Mouse (Mus musculus) spleen, adult 2 months (tissue): ENCODE data around the gene 4930442H23Rik. TPM values are rescaled to one million over a fixed set of nuclear protein-coding genes. Genes with fewer than 3 reads are reported as not detected.

Source experiments
- DNase-seq, 2 experiments: peaks; one replicate each; pipeline versions ENCODE4 v3.0.0 to v3.0.0-alpha.2; 2012 to 2021; ENCODE audit warnings: low spot score in 2 of 2, low read depth in 1 of 2
- H3K27ac ChIP-seq: fragments of 200-500 bp; 2 replicates; pipeline ENCODE4 v1.5.1; 2012; ENCODE audit warnings: low read length, inconsistent platforms; ENCODE audit not compliant: insufficient read depth
- H3K27me3 ChIP-seq: fragments of 200-500 bp; 2 replicates; pipeline ENCODE4 v1.6.1; 2012; ENCODE audit warnings: mild to moderate bottlenecking, moderate library complexity, low read length, inconsistent platforms; ENCODE audit not compliant: control insufficient read depth, insufficient read depth
- H3K36me3 ChIP-seq: fragments of 200-500 bp; 2 replicates; pipeline ENCODE4 v1.6.1; 2012; ENCODE audit warnings: mild to moderate bottlenecking, low read length, inconsistent platforms; ENCODE audit not compliant: control insufficient read depth, insufficient read depth
- H3K4me1 ChIP-seq: fragments of 200-500 bp; 2 replicates; pipeline ENCODE4 v1.6.1; 2011; ENCODE audit warnings: inconsistent platforms; ENCODE audit not compliant: control insufficient read depth, insufficient read depth, insufficient read length
- H3K4me3 ChIP-seq: fragments of 200-500 bp; 2 replicates; pipeline ENCODE4 v1.5.1; 2011; ENCODE audit warnings: mild to moderate bottlenecking, inconsistent platforms; ENCODE audit not compliant: insufficient read depth, insufficient read length; ENCODE audit errors: extremely low read depth
- CTCF ChIP-seq: fragments of 200-500 bp; IDR thresholded peaks from 2 replicates; pipeline ENCODE4 v1.5.1; 2011; ENCODE audit warnings: mild to moderate bottlenecking, inconsistent platforms; ENCODE audit not compliant: insufficient read depth, insufficient read length, insufficient replicate concordance; ENCODE audit errors: extremely low read depth
- POLR2A ChIP-seq: fragments of 200-500 bp; IDR thresholded peaks from 2 replicates; pipeline ENCODE4 v1.6.1; 2011; ENCODE audit warnings: low read depth, low read length, inconsistent platforms
- WGBS: fragments of 180-500 bp; shearing (Covaris S2); methylation state at CpG from one replicate; pipeline ENCODE4 v1.1.7; 2018; 5-methylcytosine and 5-hydroxymethylcytosine counted together
- polyA plus RNA-seq: library from polyadenylated mRNA; depleted of rRNA; stranded (reverse); fragments of >200 nt; gene quantifications from 2 replicates; pipeline ENCODE4 v1.2.3, GENCODE M21; 2012

The 4930442H23Rik gene
- polyA plus RNA-seq, 1 experiment, result not detected

DNA sequence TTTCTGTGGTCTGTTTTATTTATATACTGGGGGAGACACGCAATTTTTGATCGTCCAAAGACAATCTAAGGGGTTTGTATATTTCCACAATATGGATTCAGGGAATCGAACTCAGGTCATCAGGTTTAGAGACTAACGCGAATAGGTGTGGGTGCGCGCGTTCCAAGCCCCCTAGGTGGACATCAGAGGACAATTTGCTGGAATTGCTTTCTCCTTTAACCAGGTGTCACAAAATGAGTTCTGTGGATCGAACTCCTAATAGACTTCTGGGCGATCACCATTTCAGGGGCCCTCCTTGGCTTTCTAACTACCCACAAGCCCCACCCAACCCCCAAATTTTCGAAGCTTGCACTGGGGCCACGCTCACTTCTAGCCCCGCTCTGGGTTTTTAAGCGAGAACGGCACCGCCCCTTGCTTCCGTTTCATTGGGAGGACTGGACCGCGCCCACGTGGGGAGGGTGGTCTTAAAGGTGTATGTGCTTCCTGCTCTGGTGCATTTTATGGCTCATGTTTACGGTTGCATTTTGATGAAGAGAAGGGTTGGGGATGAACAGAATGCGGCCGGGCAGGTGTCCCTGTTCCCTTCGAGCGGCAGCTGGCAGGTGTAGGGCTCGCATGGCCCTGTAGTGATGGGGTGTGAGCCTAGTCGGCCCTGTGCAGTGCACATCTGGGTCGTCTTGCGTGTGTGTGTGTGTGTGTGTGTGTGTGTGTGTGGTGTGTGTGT is 15.0 kb downstream of the 4930442H23Rik start:
- Histone ChIP-seq H3K4me3 (peak overlapping the region; percentile 67), H3K36me3 (peaks cover 2% of the 10 kb centered on the region), H3K4me1 (peaks cover 10% of the 10 kb centered on the region; the same call in 1 of the 2 replicates), H3K27me3 (no peaks in the 10 kb centered on the region), H3K27ac (peak overlapping the region; percentile 97)
- TF ChIP-seq CTCF, result no peak
- TF ChIP-seq POLR2A, result peak; percentile 4
- WGBS, result under 1% methylated on average over 29 of the region's 29 CpGs
- DNase-seq, result peak; percentile 77 to 91

GRCm38 (mm10) chr10:81168087-81168431 is 15.6 kb downstream of the 4930442H23Rik start:
- peak overlapping the region; percentile 67 for H3K4me3 ChIP-seq
- H3K27ac ChIP-seq, result peak overlapping the region; percentile 97
- peaks cover 7% of the 10 kb centered on the region; the same call in 1 of the 2 replicates for H3K4me1 ChIP-seq
- no peak for TF ChIP-seq CTCF
- TF ChIP-seq POLR2A, result no peak
- WGBS, result 1% methylated on average over 5 of the region's 5 CpGs
- peaks cover 5% of the 10 kb centered on the region for H3K36me3 ChIP-seq
- H3K27me3 ChIP-seq, result no peaks in the 10 kb centered on the region
- no peak for DNase-seq

GRCm38 (mm10) chr10:81167200-81168086 is 16.2 kb downstream of the 4930442H23Rik start, which contains the start of gene Pias4:
Pias4 (minus strand) TSS chr10:81167923.
- under 1% methylated on average over 61 of the region's 64 CpGs for WGBS
- peak; percentile 99 to 100 for DNase-seq
- Histone ChIP-seq H3K4me1 (peaks cover 10% of the 10 kb centered on the region; the same call in 1 of the 2 replicates), H3K27me3 (no peaks in the 10 kb centered on the region), H3K36me3 (peaks cover 5% of the 10 kb centered on the region), H3K27ac (peak within 1 kb of the TSS; percentile 97), H3K4me3 (peak within 1 kb of the TSS; percentile 83)
- no peak for TF ChIP-seq CTCF
- TF ChIP-seq POLR2A, result peak; percentile 72

DNA sequence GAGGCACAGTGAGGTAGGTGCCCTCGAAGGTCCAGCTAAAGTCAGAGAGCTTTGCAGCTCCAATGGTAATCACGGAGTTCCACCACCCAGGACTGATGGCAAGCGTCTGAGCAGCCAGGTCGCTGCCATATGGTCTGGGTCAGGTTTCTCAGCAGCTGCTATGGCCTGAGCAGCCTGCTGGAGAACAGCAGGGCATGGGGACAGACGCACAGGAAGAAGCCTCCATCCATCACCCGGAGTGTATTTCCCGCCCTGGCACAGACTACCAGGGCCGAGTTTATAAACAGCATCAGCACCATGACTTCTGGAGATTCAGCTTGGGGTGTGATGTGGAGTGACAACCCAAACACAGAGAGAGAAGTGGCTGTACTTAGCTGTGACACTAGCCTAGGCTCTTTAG is 18.5 kb downstream of the 4930442H23Rik start:
- Histone ChIP-seq H3K4me3 (no peak overlapping the region), H3K36me3 (peaks cover 7% of the 10 kb centered on the region), H3K27me3 (no peaks in the 10 kb centered on the region), H3K27ac (no peak overlapping the region), H3K4me1 (peaks cover 21% of the 10 kb centered on the region; the same call in 1 of the 2 replicates)
- TF ChIP-seq POLR2A (no peak), CTCF (no peak)
- DNase-seq, result no peak
- 87% methylated on average over 8 of the region's 8 CpGs for WGBS

- Histone ChIP-seq H3K36me3 (peaks cover 16% of the 10 kb centered on the region), H3K4me1 (peaks cover 21% of the 10 kb centered on the region; the same call in 1 of the 2 replicates), H3K27me3 (no peaks in the 10 kb centered on the region), H3K4me3 (peak overlapping the region; percentile 43; the same call in 1 of the 2 replicates), H3K27ac (peak overlapping the region; percentile 93)
- TF ChIP-seq CTCF (no peak), POLR2A (no peak)
- DNase-seq, result peak in 1 of 2 experiments; percentile 54
- 21% methylated on average over 2 of the region's 2 CpGs for WGBS
Observed at GRCm38 (mm10) chr10:81162318-81162652, 21.4 kb downstream of the 4930442H23Rik start.

GRCm38 (mm10) chr10:81161602-81162317 is 21.9 kb downstream of the 4930442H23Rik start:
- Histone ChIP-seq H3K4me1 (peaks cover 17% of the 10 kb centered on the region; the same call in 1 of the 2 replicates), H3K36me3 (peaks cover 21% of the 10 kb centered on the region), H3K27me3 (no peaks in the 10 kb centered on the region), H3K27ac (peak overlapping the region; percentile 93), H3K4me3 (peak overlapping the region; percentile 43; the same call in 1 of the 2 replicates)
- DNase-seq, result peak; percentile 85 to 95
- TF ChIP-seq CTCF, result no peak
- TF ChIP-seq POLR2A, result no peak
- WGBS, result 61% methylated on average over 8 of the region's 8 CpGs
